Mouse (Mus musculus) gastrocnemius, adult 18-20 months (tissue): Measurements from ENCODE around the gene H2-T22. TPM values are rescaled to one million over a fixed set of nuclear protein-coding genes. Genes with fewer than 3 reads are reported as not detected.

Experiments
- DNase-seq: peaks from one replicate; pipeline ENCODE4 v3.0.0; 2021; ENCODE audit warnings: low spot score
- total RNA-seq, 2 experiments: library from RNA; stranded (reverse); gene quantifications; 2 replicates each; pipeline ENCODE4 v1.2.3; 2021

H2-T22 gene
- total RNA-seq, 2 experiments from 2014 or later, result 7.9 to 15.7 TPM

DNA sequence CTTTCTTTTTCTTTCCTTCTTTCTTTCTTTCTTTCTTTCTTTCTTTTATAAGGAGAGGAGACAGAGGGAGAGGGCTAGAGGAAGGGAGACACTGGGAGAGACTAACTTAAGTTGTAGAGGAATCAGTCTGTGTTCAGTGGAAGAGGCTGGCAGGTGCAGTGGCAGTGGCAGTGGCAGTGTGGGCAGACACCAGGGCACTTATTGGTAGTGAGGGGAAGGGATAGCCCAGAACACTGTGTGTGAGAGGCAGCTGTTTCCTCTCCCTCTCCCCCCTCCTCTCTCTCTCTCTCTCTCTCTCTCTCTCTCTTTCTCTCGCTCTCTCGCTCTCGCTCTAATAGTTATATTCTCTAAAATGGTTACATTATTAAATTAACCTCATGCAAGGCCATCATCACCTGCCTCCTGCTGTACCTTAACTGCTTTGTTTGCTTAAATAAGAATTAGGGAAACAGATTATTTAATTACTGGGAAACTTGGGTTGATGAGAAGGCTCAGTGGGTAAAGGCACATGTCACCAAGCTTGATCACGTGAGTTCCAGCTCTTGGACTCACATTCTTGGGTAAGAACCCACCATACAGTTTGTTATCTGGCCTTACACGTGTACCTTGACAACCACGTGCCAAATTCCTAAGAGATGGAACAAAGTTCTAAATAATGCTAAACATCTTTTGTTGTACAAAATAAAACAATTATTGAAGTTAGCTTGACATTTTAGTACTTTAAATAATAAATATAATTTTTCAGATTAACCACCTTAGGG lies 43.8 kb downstream of the H2-T22 start:
- DNase-seq, result no peak

DNA sequence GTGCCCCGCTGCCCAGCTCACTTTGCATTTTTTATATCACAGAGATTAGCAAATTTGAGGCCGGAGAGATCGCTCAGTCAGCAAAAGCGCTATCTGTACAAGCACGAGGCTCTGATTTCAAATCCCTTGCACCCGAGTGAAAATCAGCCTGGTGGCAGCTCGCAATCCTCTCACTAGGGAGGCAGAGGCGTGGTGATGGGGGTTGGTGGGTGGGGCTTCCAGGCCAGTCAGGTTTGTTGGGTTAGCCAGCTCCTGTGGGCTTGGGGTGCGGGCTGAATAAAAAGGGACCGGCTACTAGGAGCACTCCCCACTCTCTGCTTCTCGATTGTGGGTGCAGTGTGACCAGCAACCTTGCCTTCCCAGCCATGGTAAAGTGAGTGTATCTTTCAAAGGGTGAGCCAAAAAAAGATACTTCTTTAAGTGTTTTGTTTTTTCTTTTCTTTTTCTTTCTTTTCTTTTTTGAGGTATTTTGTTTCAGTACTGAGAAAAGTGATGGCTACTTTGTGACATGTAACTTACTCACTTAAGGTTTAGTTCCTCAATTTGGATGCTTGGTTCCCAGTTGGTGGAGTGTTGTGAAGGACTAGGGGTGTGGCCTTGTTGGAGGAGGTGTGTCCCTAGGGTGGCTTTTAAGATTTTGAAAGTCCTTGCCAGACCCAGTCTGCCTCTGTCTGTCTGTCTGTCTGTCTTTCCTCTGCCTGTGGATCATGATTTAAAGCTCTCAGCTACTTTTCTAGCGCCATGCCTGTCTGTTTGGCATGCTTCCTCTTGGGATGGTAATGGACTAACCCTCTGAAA lies 44.6 kb downstream of the H2-T22 start:
- no peak for DNase-seq

DNA sequence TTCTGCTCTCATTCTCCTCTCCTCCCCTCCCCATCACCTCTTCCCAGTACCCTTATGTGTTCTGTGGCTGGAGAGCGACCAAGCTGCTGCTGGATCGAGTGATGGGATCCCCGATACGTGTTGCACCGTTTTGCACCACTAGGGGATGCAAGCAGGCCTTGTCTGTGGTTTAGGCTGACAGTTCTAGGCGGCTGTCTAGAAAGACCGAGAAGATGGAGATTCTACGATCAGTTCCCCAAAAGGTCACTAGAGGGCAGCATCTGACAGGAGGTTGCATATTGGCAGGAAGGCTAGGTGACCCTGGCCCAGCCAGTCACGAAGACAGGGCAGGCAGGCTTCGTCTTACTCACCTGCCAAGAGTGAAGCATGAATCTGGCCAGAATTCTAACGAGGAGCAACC lies 45.6 kb downstream of the H2-T22 start:
- DNase-seq, result peak; percentile 98

DNA sequence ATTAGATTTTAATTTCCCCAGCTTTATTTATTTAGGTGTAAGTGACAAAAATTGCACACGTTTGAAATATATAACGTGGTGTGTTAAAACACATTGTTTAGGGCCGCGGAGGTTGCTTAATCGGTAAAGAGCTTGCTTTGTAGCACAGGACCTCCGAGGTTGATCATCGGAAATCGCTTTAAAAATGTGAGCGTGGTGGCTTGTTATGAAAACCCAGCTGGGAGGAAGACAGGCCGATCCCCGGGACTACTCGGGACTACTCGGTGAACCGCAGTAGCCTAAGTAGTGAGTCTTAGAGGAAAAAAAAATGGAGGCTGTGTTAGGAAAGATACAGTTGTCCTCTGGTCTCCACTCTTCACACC lies 47.7 kb downstream of the H2-T22 start:
- DNase-seq, result no peak

DNA sequence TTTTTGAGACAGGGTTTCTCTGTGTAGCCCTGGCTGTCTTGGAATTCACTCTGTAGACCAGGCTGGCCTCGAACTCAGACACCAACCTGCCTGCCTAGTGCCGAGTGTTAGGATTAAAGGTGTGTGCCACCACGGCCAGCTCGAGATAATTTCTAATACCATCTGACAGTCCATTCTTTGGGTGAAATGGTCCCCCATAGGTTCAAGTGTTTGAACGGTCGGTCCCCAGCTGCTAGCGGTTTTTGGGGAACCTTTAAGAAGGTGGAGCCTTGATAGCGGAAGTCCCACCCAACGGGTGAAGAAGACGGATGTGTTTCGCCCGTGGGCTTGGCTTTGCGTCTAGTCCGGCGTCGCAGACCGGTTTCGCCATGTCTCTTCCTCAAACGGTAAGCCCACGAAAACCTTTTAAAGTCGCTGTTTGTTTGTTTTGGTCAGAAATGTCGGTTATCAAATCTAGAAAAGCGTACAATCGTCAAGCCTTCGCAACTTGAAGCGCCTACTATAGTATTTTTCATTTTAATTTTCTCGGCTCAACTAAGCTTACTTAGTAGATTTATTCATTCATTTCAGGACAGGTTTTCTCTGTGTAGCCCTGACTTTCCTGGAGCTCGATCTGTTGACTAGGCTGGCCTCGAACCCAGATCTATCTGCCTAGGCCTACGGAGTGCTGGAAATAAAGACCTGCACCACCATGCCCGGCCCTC lies 48.2 kb downstream of the H2-T22 start:
- peak; percentile 86 for DNase-seq

DNA sequence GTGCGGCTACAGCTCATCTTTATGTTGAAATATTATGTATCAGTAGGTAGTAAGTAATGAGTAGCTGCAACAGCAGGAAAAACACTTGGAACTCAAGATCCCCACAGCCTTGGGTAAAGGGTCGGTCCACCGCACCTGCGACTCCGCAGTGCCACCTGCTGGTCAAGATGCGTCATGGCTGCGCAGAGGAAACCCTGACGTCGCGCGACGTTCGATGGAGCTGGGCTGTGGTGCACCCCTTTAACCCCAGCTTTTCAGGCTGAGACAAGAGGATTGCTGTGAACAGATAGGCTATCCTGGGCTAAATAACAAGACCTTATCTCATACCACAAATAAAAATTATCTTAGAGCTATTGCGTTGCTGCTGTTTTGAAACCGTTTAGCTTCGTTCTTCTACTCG lies 48.9 kb downstream of the H2-T22 start:
- peak; percentile 80 for DNase-seq

DNA sequence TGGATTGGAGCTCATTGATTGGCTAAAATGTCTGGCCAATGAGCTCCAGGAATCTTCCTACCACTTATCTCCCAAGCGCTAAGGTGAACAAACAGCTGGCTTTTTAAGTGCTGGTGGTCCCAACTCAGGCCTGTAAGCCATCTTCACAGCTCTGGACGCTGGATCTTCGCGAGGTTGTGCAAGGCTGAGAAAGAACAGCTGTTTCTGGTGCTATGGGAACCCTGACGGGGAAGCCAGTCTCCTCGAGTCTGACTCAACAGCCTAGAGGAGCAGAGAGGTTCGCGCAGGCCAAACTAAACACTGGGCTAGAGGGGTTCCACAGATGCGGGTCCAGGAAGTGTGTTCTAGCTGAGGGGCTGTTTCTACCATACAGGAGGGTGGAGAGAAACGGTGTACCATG lies 50.8 kb downstream of the H2-T22 start:
- no peak for DNase-seq

Other genes starting within 250 kb of the H2-T22 start
- 1 to 10 TPM; 7.1 to 8.0 TPM for gene Ier3, start 221.1 kb downstream of the H2-T22 start, total RNA-seq
- 10 to 100 TPM; 58.1 to 61.3 TPM for gene Flot1, start 219.5 kb downstream of the H2-T22 start, total RNA-seq
- 10 to 100 TPM; 25.7 to 34.7 TPM for gene Tubb5, start 204.4 kb downstream of the H2-T22 start, total RNA-seq
- 1 to 10 TPM; 4.2 to 6.7 TPM for gene Mdc1, start 201.2 kb downstream of the H2-T22 start, total RNA-seq
- 1 to 10 TPM in 1 of 2 experiments, under 1 TPM in 1; 0.68 to 1.5 TPM for gene Nrm, start 181.4 kb downstream of the H2-T22 start, total RNA-seq
- gene Ppp1r18, start 177.2 kb downstream of the H2-T22 start, total RNA-seq, result 1 to 10 TPM; 4.1 to 5.8 TPM
- gene Dhx16, start 162.9 kb downstream of the H2-T22 start, total RNA-seq, result 10 to 100 TPM; 11.7 to 14.1 TPM
- 10 to 100 TPM; 78.6 to 79.3 TPM for gene 2310061I04Rik, start 145.3 kb downstream of the H2-T22 start, total RNA-seq
- 1 to 10 TPM; 3.9 to 4.8 TPM for gene Atat1, start 132.7 kb downstream of the H2-T22 start, total RNA-seq
- gene Mrps18b, start 126.4 kb downstream of the H2-T22 start, total RNA-seq, result 10 to 100 TPM; 61.6 to 62.4 TPM
- gene Ppp1r10, start 126.3 kb downstream of the H2-T22 start, total RNA-seq, result 10 to 100 TPM; 23.2 to 43.9 TPM
- gene Abcf1, start 73.0 kb downstream of the H2-T22 start, total RNA-seq, result 10 to 100 TPM; 73.4 to 74.3 TPM
- gene Gnl1, start 62.9 kb downstream of the H2-T22 start, total RNA-seq, result 10 to 100 TPM; 20.2 to 26.0 TPM
- gene Prr3, start 62.5 kb downstream of the H2-T22 start, total RNA-seq, result 1 to 10 TPM; 2.1 to 3.2 TPM
- gene H2-T24, start 22.2 kb downstream of the H2-T22 start, total RNA-seq, result 1 to 10 TPM in 1 of 2 experiments, under 1 TPM in 1; 0.98 to 1.5 TPM
- 1 to 10 TPM; 7.0 to 9.4 TPM for gene H2-T23, start 9.9 kb downstream of the H2-T22 start, total RNA-seq
- gene Gm6034, start 214 bp upstream of the H2-T22 start, total RNA-seq, result not detected
- 1 to 10 TPM; 1.4 to 3.2 TPM for gene Gm11127, start 15.6 kb upstream of the H2-T22 start, total RNA-seq
- gene Gm19684, start 78.9 kb upstream of the H2-T22 start, total RNA-seq, result not detected
- gene Gm7030, start 86.7 kb upstream of the H2-T22 start, total RNA-seq, result not detected
- not detected for gene Gm8909, start 125.8 kb upstream of the H2-T22 start, total RNA-seq
- gene H2-T3, start 147.5 kb upstream of the H2-T22 start, total RNA-seq, result not detected
- gene Rpp21, start 215.3 kb upstream of the H2-T22 start, total RNA-seq, result 10 to 100 TPM; 36.5 to 44.5 TPM
- 1 to 10 TPM; 6.2 to 6.6 TPM for gene Trim39, start 229.5 kb upstream of the H2-T22 start, total RNA-seq
- not detected for gene H2-M10.2, start 243.7 kb upstream of the H2-T22 start, total RNA-seq